Mouse (Mus musculus) layer of hippocampus, adult 9-11 months (tissue): ENCODE measurements around the gene Vmn2r2.

ENCODE experiments used
- DNase-seq: peaks from one replicate; pipeline ENCODE4 v3.0.0; 2022

Vmn2r2 gene

GRCm38 (mm10) chr3:64141878-64142508, at the start of gene Vmn2r2:
Vmn2r2 (minus strand) TSS chr3:64141928.
- peak; percentile 4 for DNase-seq

GRCm38 (mm10) chr3:64113352-64114046, 28.2 kb downstream of the Vmn2r2 start:
- no peak for DNase-seq

- no peak for DNase-seq
These were observed 29.0 kb downstream of the Vmn2r2 start for GRCm38 (mm10) chr3:64112707-64113106.

GRCm38 (mm10) chr3:64081247-64081646, 60.5 kb downstream of the Vmn2r2 start, which contains the start of gene Vmn2r1:
Vmn2r1 (plus strand) TSS chr3:64081547.
- no peak for DNase-seq
